Mouse (Mus musculus): Measurements from ENCODE around the gene Gm45521. TPM values are rescaled to one million over a fixed set of nuclear protein-coding genes. Genes with fewer than 3 reads are reported as not detected.

The Gm45521 gene
- polyA plus RNA-seq, 1 experiment from 2014 or later, result not detected

GRCm38 (mm10) chr14:7986913-7987312 lies 29.8 kb downstream of the Gm45521 start:
- WGBS, result 94% methylated on average over 6 of the region's 6 CpGs
- Histone ChIP-seq H3K27ac (ENCODE audit: low read depth, low read length) (no peak overlapping the region), H3K9ac (ENCODE audit: low read depth, low read length) (no peak overlapping the region), H3K4me2 (replicated peaks; ENCODE audit: low read depth, low read length) (no peak overlapping the region), H3K36me3 (ENCODE audit: control insufficient read depth, insufficient read depth, low read length) (no peaks in the 10 kb centered on the region), H3K9me3 (ENCODE audit: control insufficient read depth, low read length) (no peaks in the 10 kb centered on the region), H3K27me3 (ENCODE audit: control insufficient read depth, insufficient read depth, low read length) (no peaks in the 10 kb centered on the region), H3K4me1 (replicated peaks; ENCODE audit: control insufficient read depth, insufficient read depth, low read length) (no peaks in the 10 kb centered on the region), H3K4me3 (ENCODE audit: low read depth, low read length) (no peak overlapping the region)
- DNase-seq (ENCODE audit: low spot score), result no peak
- no peak for ATAC-seq (ENCODE audit: low FRiP score)

- no peaks in the 10 kb centered on the region for H3K27me3 ChIP-seq (ENCODE audit: control insufficient read depth, insufficient read depth, low read length)
- WGBS, result 68% methylated on average over 1 of the region's 1 CpGs
- H3K9ac ChIP-seq (ENCODE audit: low read depth, low read length), result no peak overlapping the region
- H3K9me3 ChIP-seq (ENCODE audit: control insufficient read depth, low read length), result no peaks in the 10 kb centered on the region
- H3K4me3 ChIP-seq (ENCODE audit: low read depth, low read length), result no peak overlapping the region
- ATAC-seq (ENCODE audit: low FRiP score) (no peak), DNase-seq (ENCODE audit: low spot score) (no peak)
- no peak overlapping the region for H3K4me2 ChIP-seq (replicated peaks; ENCODE audit: low read depth, low read length)
- H3K4me1 ChIP-seq (replicated peaks; ENCODE audit: control insufficient read depth, insufficient read depth, low read length), result no peaks in the 10 kb centered on the region
- no peaks in the 10 kb centered on the region for H3K36me3 ChIP-seq (ENCODE audit: control insufficient read depth, insufficient read depth, low read length)
- H3K27ac ChIP-seq (ENCODE audit: low read depth, low read length), result no peak overlapping the region
Measured at GRCm38 (mm10) chr14:7989371-7989770, 32.3 kb downstream of the Gm45521 start.

GRCm38 (mm10) chr14:7989961-7990360 lies 32.9 kb downstream of the Gm45521 start:
- 79% methylated on average over 3 of the region's 3 CpGs for WGBS
- Histone ChIP-seq H3K4me1 (replicated peaks; ENCODE audit: control insufficient read depth, insufficient read depth, low read length) (no peaks in the 10 kb centered on the region), H3K9me3 (ENCODE audit: control insufficient read depth, low read length) (no peaks in the 10 kb centered on the region), H3K36me3 (ENCODE audit: control insufficient read depth, insufficient read depth, low read length) (no peaks in the 10 kb centered on the region), H3K27me3 (ENCODE audit: control insufficient read depth, insufficient read depth, low read length) (no peaks in the 10 kb centered on the region), H3K9ac (ENCODE audit: low read depth, low read length) (no peak overlapping the region), H3K4me3 (ENCODE audit: low read depth, low read length) (no peak overlapping the region), H3K4me2 (replicated peaks; ENCODE audit: low read depth, low read length) (no peak overlapping the region), H3K27ac (ENCODE audit: low read depth, low read length) (no peak overlapping the region)
- ATAC-seq (ENCODE audit: low FRiP score) (no peak), DNase-seq (ENCODE audit: low spot score) (no peak)

- Histone ChIP-seq H3K27ac (ENCODE audit: low read depth, low read length) (no peak overlapping the region), H3K9ac (ENCODE audit: low read depth, low read length) (no peak overlapping the region), H3K27me3 (ENCODE audit: control insufficient read depth, insufficient read depth, low read length) (no peaks in the 10 kb centered on the region), H3K9me3 (ENCODE audit: control insufficient read depth, low read length) (no peaks in the 10 kb centered on the region), H3K4me2 (replicated peaks; ENCODE audit: low read depth, low read length) (no peak overlapping the region), H3K4me1 (replicated peaks; ENCODE audit: control insufficient read depth, insufficient read depth, low read length) (no peaks in the 10 kb centered on the region), H3K36me3 (ENCODE audit: control insufficient read depth, insufficient read depth, low read length) (no peaks in the 10 kb centered on the region), H3K4me3 (ENCODE audit: low read depth, low read length) (no peak overlapping the region)
- ATAC-seq (ENCODE audit: low FRiP score) (no peak), DNase-seq (ENCODE audit: low spot score) (no peak)
- WGBS, result 81% methylated on average over 5 of the region's 5 CpGs
Measured at GRCm38 (mm10) chr14:7991108-7991776, 34.2 kb downstream of the Gm45521 start.

GRCm38 (mm10) chr14:7992158-7992557 lies 35.1 kb downstream of the Gm45521 start:
- no peak overlapping the region for H3K4me3 ChIP-seq (ENCODE audit: low read depth, low read length)
- no peaks in the 10 kb centered on the region for H3K9me3 ChIP-seq (ENCODE audit: control insufficient read depth, low read length)
- ATAC-seq (ENCODE audit: low FRiP score) (no peak), DNase-seq (ENCODE audit: low spot score) (no peak)
- WGBS, result 69% methylated on average over 6 of the region's 6 CpGs
- no peaks in the 10 kb centered on the region for H3K27me3 ChIP-seq (ENCODE audit: control insufficient read depth, insufficient read depth, low read length)
- no peak overlapping the region for H3K4me2 ChIP-seq (replicated peaks; ENCODE audit: low read depth, low read length)
- no peak overlapping the region for H3K27ac ChIP-seq (ENCODE audit: low read depth, low read length)
- H3K4me1 ChIP-seq (replicated peaks; ENCODE audit: control insufficient read depth, insufficient read depth, low read length), result no peaks in the 10 kb centered on the region
- H3K36me3 ChIP-seq (ENCODE audit: control insufficient read depth, insufficient read depth, low read length), result no peaks in the 10 kb centered on the region
- no peak overlapping the region for H3K9ac ChIP-seq (ENCODE audit: low read depth, low read length)

- ATAC-seq (ENCODE audit: low FRiP score) (peak; percentile 22; the same call in 1 of the 2 replicates), DNase-seq (ENCODE audit: low spot score) (peak; percentile 26)
- no peak within 1 kb of the TSS for H3K4me2 ChIP-seq (replicated peaks; ENCODE audit: low read depth, low read length)
- H3K4me3 ChIP-seq (ENCODE audit: low read depth, low read length), result no peak within 1 kb of the TSS
- no peaks in the 10 kb centered on the region for H3K36me3 ChIP-seq (ENCODE audit: control insufficient read depth, insufficient read depth, low read length)
- no peak within 1 kb of the TSS for H3K9ac ChIP-seq (ENCODE audit: low read depth, low read length)
- H3K9me3 ChIP-seq (ENCODE audit: control insufficient read depth, low read length), result no peaks in the 10 kb centered on the region
- H3K4me1 ChIP-seq (replicated peaks; ENCODE audit: control insufficient read depth, insufficient read depth, low read length), result no peaks in the 10 kb centered on the region
- H3K27me3 ChIP-seq (ENCODE audit: control insufficient read depth, insufficient read depth, low read length), result no peaks in the 10 kb centered on the region
- H3K27ac ChIP-seq (ENCODE audit: low read depth, low read length), result no peak within 1 kb of the TSS
- 80% methylated on average over 8 of the region's 8 CpGs for WGBS
Measured at GRCm38 (mm10) chr14:7994271-7994767, 37.2 kb downstream of the Gm45521 start, which contains the start of gene Dnase1l3. Dnase1l3 (minus strand) TSS chr14:7994573.

- peak; percentile 50; the same call in 1 of the 2 replicates for ATAC-seq (ENCODE audit: low FRiP score)
- no peaks in the 10 kb centered on the region for H3K9me3 ChIP-seq (ENCODE audit: control insufficient read depth, low read length)
- peaks cover 16% of the 10 kb centered on the region for H3K27me3 ChIP-seq (ENCODE audit: control insufficient read depth, insufficient read depth, low read length)
- H3K9ac ChIP-seq (ENCODE audit: low read depth, low read length), result 0 out of 2 replicates have a peak overlapping the region, but pooled peaks have one; percentile 31
- peak overlapping the region; percentile 33 for H3K4me2 ChIP-seq (replicated peaks; ENCODE audit: low read depth, low read length)
- H3K4me1 ChIP-seq (replicated peaks; ENCODE audit: control insufficient read depth, insufficient read depth, low read length), result no peaks in the 10 kb centered on the region
- no peak overlapping the region for H3K27ac ChIP-seq (ENCODE audit: low read depth, low read length)
- WGBS, result 3% methylated on average over 15 of the region's 15 CpGs
- H3K36me3 ChIP-seq (ENCODE audit: control insufficient read depth, insufficient read depth, low read length), result no peaks in the 10 kb centered on the region
- peak; percentile 90 for DNase-seq (ENCODE audit: low spot score)
- H3K4me3 ChIP-seq (ENCODE audit: low read depth, low read length), result no peak overlapping the region
Measured at GRCm38 (mm10) chr14:7997255-7997696, 40.2 kb downstream of the Gm45521 start.

- ATAC-seq (ENCODE audit: low FRiP score) (no peak), DNase-seq (ENCODE audit: low spot score) (no peak)
- WGBS, result 80% methylated on average over 3 of the region's 3 CpGs
- H3K36me3 ChIP-seq (ENCODE audit: control insufficient read depth, insufficient read depth, low read length), result no peaks in the 10 kb centered on the region
- no peak overlapping the region for H3K4me3 ChIP-seq (ENCODE audit: low read depth, low read length)
- no peaks in the 10 kb centered on the region for H3K4me1 ChIP-seq (replicated peaks; ENCODE audit: control insufficient read depth, insufficient read depth, low read length)
- no peak overlapping the region for H3K9ac ChIP-seq (ENCODE audit: low read depth, low read length)
- no peak overlapping the region for H3K27ac ChIP-seq (ENCODE audit: low read depth, low read length)
- peaks cover 18% of the 10 kb centered on the region for H3K27me3 ChIP-seq (ENCODE audit: control insufficient read depth, insufficient read depth, low read length)
- H3K9me3 ChIP-seq (ENCODE audit: control insufficient read depth, low read length), result no peaks in the 10 kb centered on the region
- H3K4me2 ChIP-seq (replicated peaks; ENCODE audit: low read depth, low read length), result no peak overlapping the region
Measured at GRCm38 (mm10) chr14:7999030-7999429, 41.9 kb downstream of the Gm45521 start.

GRCm38 (mm10) chr14:7999435-7999834 lies 42.3 kb downstream of the Gm45521 start:
- 78% methylated on average over 5 of the region's 5 CpGs for WGBS
- ATAC-seq (ENCODE audit: low FRiP score) (no peak), DNase-seq (ENCODE audit: low spot score) (no peak)
- Histone ChIP-seq H3K9ac (ENCODE audit: low read depth, low read length) (no peak overlapping the region), H3K4me3 (ENCODE audit: low read depth, low read length) (no peak overlapping the region), H3K9me3 (ENCODE audit: control insufficient read depth, low read length) (no peaks in the 10 kb centered on the region), H3K36me3 (ENCODE audit: control insufficient read depth, insufficient read depth, low read length) (no peaks in the 10 kb centered on the region), H3K4me2 (replicated peaks; ENCODE audit: low read depth, low read length) (no peak overlapping the region), H3K27me3 (ENCODE audit: control insufficient read depth, insufficient read depth, low read length) (peaks cover 18% of the 10 kb centered on the region), H3K4me1 (replicated peaks; ENCODE audit: control insufficient read depth, insufficient read depth, low read length) (no peaks in the 10 kb centered on the region), H3K27ac (ENCODE audit: low read depth, low read length) (no peak overlapping the region)
